Comparison of ENCODE assay signal across 18 mouse cellular contexts in the genomic region with DNA sequence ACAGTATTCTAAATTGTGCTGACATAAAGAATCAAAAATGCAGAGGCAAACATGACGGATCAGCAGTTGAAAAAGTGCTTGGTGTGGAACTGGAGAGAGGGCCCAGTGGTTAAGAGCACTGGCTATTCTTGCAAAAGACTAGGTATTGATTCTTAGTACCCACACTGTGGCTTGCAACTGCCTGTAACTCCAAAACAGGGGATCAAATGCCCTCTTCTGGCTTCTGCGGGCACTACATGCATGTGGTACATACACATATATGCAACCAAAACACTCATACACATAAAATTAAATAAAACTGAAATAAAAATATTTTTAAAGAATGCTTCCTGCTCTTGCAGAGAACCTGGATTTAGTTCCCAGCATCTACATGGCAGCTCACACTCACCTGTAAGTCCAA.
DNase-seq lines count a peak whose midpoint lies in the region; ATAC-seq and TF ChIP-seq lines count a peak whose summit lies in the region.
"Had no signal": no experiment of that assay in that cellular context is flagged by ENCODE, and none has a peak within 500 bp of the region (broad histone marks: within the 10 kb centered on the region; RNA-seq: fewer than 3 reads in every experiment).

No protein-coding gene starts in this region.

- no peak overlapping the region for H3K27ac ChIP-seq in gastrocnemius, adult 2 months
- H3K27ac ChIP-seq in intestine, postnatal 0 days (ENCODE audit: low read depth, low read length), result no peak overlapping the region
- no peak overlapping the region for H3K27ac ChIP-seq in intestine, embryonic 16.5 days (ENCODE audit: low read length)
- H3K27ac ChIP-seq in lung, postnatal 0 days (ENCODE audit: low read length), result no peak overlapping the region
- H3K27ac ChIP-seq: embryonic facial prominence, embryonic 12.5 days; forebrain, embryonic 15.5 days; heart, embryonic 13.5 days; hindbrain, embryonic 13.5 days; intestine, embryonic 15.5 days had no signal

- TF ChIP-seq CTCF in gastrocnemius, adult 2 months (IDR thresholded peaks at IDR 0.05), result peak; percentile 21; the same call in 1 of the 2 replicates
- peak; percentile 24; the same call in 1 of the 2 replicates for TF ChIP-seq CTCF in intestine, postnatal 0 days (IDR thresholded peaks at IDR 0.05; ENCODE audit: low read depth)
- peak; percentile 34; the same call in 1 of the 2 replicates for TF ChIP-seq CTCF in lung, postnatal 0 days (IDR thresholded peaks at IDR 0.05)

- TF ChIP-seq EP300 in lung, postnatal 0 days (IDR thresholded peaks at IDR 0.05), result no peak

- no peak overlapping the region for H3K4me2 ChIP-seq in intestine, postnatal 0 days (replicated peaks; ENCODE audit: low read depth)
- no peak overlapping the region for H3K4me2 ChIP-seq in intestine, embryonic 16.5 days (ENCODE audit: low read depth, low read length)
- H3K4me2 ChIP-seq in lung, postnatal 0 days (replicated peaks; ENCODE audit: low read depth, low read length), result no peak overlapping the region
- H3K4me2 ChIP-seq: embryonic facial prominence, embryonic 12.5 days; forebrain, embryonic 15.5 days; hindbrain, embryonic 13.5 days; intestine, embryonic 15.5 days had no signal

- DNase-seq in gastrocnemius, adult 2 months, result no peak
- no peak for DNase-seq in gastrocnemius, postnatal 14 days
- no peak for DNase-seq in lung, postnatal 0 days (ENCODE audit: low spot score)
- DNase-seq in lung, postnatal 36 days, result no peak
- peak; percentile 19 for DNase-seq in ZHBTc4 (ENCODE audit: low read depth, low spot score)
- DNase-seq in frontal cortex, adult 2 months (ENCODE audit: extremely low spot score in 1 of 2, low spot score in 1 of 2), result no peak
- DNase-seq: adrenal gland, postnatal 10 days; cerebellum, adult 11 months; cerebellum, adult 8-10 months; cerebellum, postnatal 14 days; heart, postnatal 4 days had no signal

- H3K4me3 ChIP-seq in gastrocnemius, adult 2 months, result no peak overlapping the region
- H3K4me3 ChIP-seq in intestine, postnatal 0 days (ENCODE audit: low read depth, low read length), result no peak overlapping the region
- H3K4me3 ChIP-seq in intestine, embryonic 16.5 days (ENCODE audit: low read length), result no peak overlapping the region
- no peak overlapping the region for H3K4me3 ChIP-seq in lung, postnatal 0 days (ENCODE audit: low read depth, low read length)
- H3K4me3 ChIP-seq: embryonic facial prominence, embryonic 12.5 days; forebrain, embryonic 15.5 days; heart, embryonic 13.5 days; hindbrain, embryonic 13.5 days; intestine, embryonic 15.5 days had no signal

- H3K27me3 ChIP-seq in intestine, postnatal 0 days (replicated peaks; ENCODE audit: control insufficient read depth, insufficient read depth, low read length), result no peaks in the 10 kb centered on the region
- no peaks in the 10 kb centered on the region for H3K27me3 ChIP-seq in intestine, embryonic 16.5 days (replicated peaks; ENCODE audit: control insufficient read depth, insufficient read depth, low read length)
- H3K27me3 ChIP-seq in lung, postnatal 0 days (replicated peaks; ENCODE audit: insufficient read depth, low read length), result no peaks in the 10 kb centered on the region
- H3K27me3 ChIP-seq: embryonic facial prominence, embryonic 12.5 days; forebrain, embryonic 15.5 days; heart, embryonic 13.5 days; hindbrain, embryonic 13.5 days; intestine, embryonic 15.5 days had no signal

- ATAC-seq in intestine, postnatal 0 days, result no peak
- ATAC-seq in intestine, embryonic 16.5 days, result no peak
- no peak for ATAC-seq in lung, postnatal 0 days
- ATAC-seq: forebrain, embryonic 15.5 days; intestine, embryonic 15.5 days had no signal

- H3K9ac ChIP-seq in intestine, postnatal 0 days (ENCODE audit: low read depth, low read length), result no peak overlapping the region
- H3K9ac ChIP-seq in intestine, embryonic 16.5 days (ENCODE audit: low read depth, low read length), result no peak overlapping the region
- no peak overlapping the region for H3K9ac ChIP-seq in lung, postnatal 0 days (replicated peaks; ENCODE audit: low read depth)
- H3K9ac ChIP-seq: embryonic facial prominence, embryonic 12.5 days; forebrain, embryonic 15.5 days; heart, embryonic 13.5 days; hindbrain, embryonic 13.5 days; intestine, embryonic 15.5 days had no signal

- H3K9me3 ChIP-seq in intestine, postnatal 0 days (ENCODE audit: control insufficient read depth), result no peaks in the 10 kb centered on the region
- no peaks in the 10 kb centered on the region for H3K9me3 ChIP-seq in intestine, embryonic 16.5 days (ENCODE audit: control insufficient read depth, low read length)
- H3K9me3 ChIP-seq in lung, postnatal 0 days (ENCODE audit: low read length), result no peaks in the 10 kb centered on the region
- H3K9me3 ChIP-seq: embryonic facial prominence, embryonic 12.5 days; hindbrain, embryonic 13.5 days; intestine, embryonic 15.5 days had no signal

- 96% methylated on average over 2 of the region's 2 CpGs for WGBS in intestine, postnatal 0 days
- 89% methylated on average over 2 of the region's 2 CpGs for WGBS in intestine, embryonic 16.5 days
- 94% methylated on average over 2 of the region's 2 CpGs for WGBS in lung, postnatal 0 days

- intact Hi-C loops in gastrocnemius, adult 2 months (cut with DNase I), result loop anchor here (10.0 kb wide), 2 partner anchors 126 to 266 kb away; no protein-coding TSS in a partner anchor
- intact Hi-C loops in gastrocnemius, postnatal 14 days (cut with DNase I; ENCODE audit: low total_unique reads), result loop anchor here (10.0 kb wide), 2 partner anchors 126 to 164 kb away; a partner anchor contains a TSS

- 0 out of 2 replicates have a peak, but pooled peaks cover 4% of the 10 kb centered on the region for H3K4me1 ChIP-seq in intestine, postnatal 0 days (replicated peaks; ENCODE audit: control insufficient read depth, insufficient read depth, low read length)
- H3K4me1 ChIP-seq in intestine, embryonic 16.5 days (ENCODE audit: control insufficient read depth, insufficient read depth, low read length), result no peaks in the 10 kb centered on the region; the same call in none of the 2 replicates
- no peaks in the 10 kb centered on the region for H3K4me1 ChIP-seq in lung, postnatal 0 days (ENCODE audit: insufficient read depth, low read depth, low read length)

- no peaks in the 10 kb centered on the region for H3K36me3 ChIP-seq in intestine, postnatal 0 days (ENCODE audit: control insufficient read depth, insufficient read depth)
- no peaks in the 10 kb centered on the region for H3K36me3 ChIP-seq in intestine, embryonic 16.5 days (ENCODE audit: control insufficient read depth, insufficient read depth, low read length)
- H3K36me3 ChIP-seq in lung, postnatal 0 days (ENCODE audit: insufficient read depth, low read length), result no peaks in the 10 kb centered on the region
- H3K36me3 ChIP-seq: embryonic facial prominence, embryonic 12.5 days; forebrain, embryonic 15.5 days; intestine, embryonic 15.5 days had no signal
